Mouse (Mus musculus): ENCODE results near the gene Camta1. TPM values are rescaled to one million over a fixed set of nuclear protein-coding genes. Genes with fewer than 3 reads are reported as not detected.

The Camta1 gene
- polyA plus RNA-seq, 1 experiment from 2014 or later, result 137 TPM

DNA sequence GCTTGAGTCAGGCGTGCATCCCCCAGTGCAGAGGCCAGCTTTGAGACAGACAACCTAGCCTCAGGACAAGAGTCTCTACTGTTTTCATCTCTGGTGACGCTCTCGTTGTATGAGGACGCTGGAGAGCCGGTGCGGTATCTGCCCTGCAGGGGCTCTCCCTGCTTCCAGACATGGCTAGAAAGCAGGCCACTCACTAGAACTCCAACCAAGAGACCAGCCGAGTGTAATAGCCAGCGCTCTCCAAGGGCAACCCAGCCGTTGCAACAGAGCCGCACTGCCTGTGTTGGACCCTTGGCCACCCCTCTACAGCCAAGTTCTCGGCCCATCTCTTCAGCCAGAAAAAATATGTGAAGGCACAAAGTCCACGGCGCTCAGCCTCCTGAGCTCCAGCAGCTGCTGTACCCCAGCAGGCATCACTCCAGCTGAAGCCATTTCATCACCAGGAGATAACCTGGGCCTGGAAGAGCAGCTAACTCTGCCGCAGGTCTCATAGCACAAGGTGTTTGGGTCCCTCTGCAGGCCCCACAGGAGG, 443.3 kb downstream of the Camta1 start:
- Histone ChIP-seq H3K9me3 (replicated peaks; ENCODE audit: control insufficient read depth, low read length) (no peaks in the 10 kb centered on the region), H3K9ac (ENCODE audit: low read depth, low read length) (no peak overlapping the region), H3K27ac (ENCODE audit: low read depth, low read length) (no peak overlapping the region), H3K36me3 (ENCODE audit: control insufficient read depth, insufficient read depth, low read length) (no peaks in the 10 kb centered on the region), H3K4me3 (ENCODE audit: low read depth, low read length) (no peak overlapping the region), H3K4me1 (ENCODE audit: control insufficient read depth, insufficient read depth, low read length) (no peaks in the 10 kb centered on the region; the same call in 1 of the 2 replicates), H3K27me3 (ENCODE audit: control insufficient read depth, insufficient read depth, low read length) (peaks cover 10% of the 10 kb centered on the region; the same call in 1 of the 2 replicates), H3K4me2 (no peak overlapping the region)
- 67% methylated on average over 14 of the region's 14 CpGs for WGBS (ENCODE audit: insufficient replicate concordance)
- no peak for ATAC-seq (replicated peaks; ENCODE audit: insufficient number of reproducible peaks, low FRiP score, low TSS enrichment)

DNA sequence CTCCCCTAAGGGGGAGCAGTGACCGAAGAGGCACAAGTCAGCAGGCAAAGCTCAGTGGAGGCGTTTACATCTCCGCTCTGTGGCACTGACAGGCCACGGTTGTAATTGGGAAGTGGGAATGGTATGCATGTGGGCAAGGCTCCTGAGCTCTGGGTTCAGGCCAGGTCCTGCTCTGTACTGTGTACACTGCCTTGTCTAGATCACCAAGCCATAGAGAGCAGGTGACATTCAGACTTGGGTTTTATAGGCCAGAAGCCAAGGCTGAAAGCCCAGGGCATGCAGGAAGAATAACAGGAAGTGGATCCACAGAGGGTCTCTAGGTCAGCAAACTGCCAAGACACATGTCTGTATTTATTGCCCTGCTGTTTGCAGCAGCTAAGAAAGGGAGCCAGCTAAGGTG, 445.9 kb downstream of the Camta1 start:
- 83% methylated on average over 4 of the region's 4 CpGs for WGBS (ENCODE audit: insufficient replicate concordance)
- Histone ChIP-seq H3K36me3 (ENCODE audit: control insufficient read depth, insufficient read depth, low read length) (no peaks in the 10 kb centered on the region), H3K4me1 (ENCODE audit: control insufficient read depth, insufficient read depth, low read length) (peaks cover 9% of the 10 kb centered on the region; the same call in 1 of the 2 replicates), H3K9ac (ENCODE audit: low read depth, low read length) (no peak overlapping the region), H3K9me3 (replicated peaks; ENCODE audit: control insufficient read depth, low read length) (no peaks in the 10 kb centered on the region), H3K27me3 (ENCODE audit: control insufficient read depth, insufficient read depth, low read length) (peaks cover 10% of the 10 kb centered on the region; the same call in 1 of the 2 replicates), H3K4me3 (ENCODE audit: low read depth, low read length) (no peak overlapping the region), H3K4me2 (no peak overlapping the region), H3K27ac (ENCODE audit: low read depth, low read length) (no peak overlapping the region)
- ATAC-seq (replicated peaks; ENCODE audit: insufficient number of reproducible peaks, low FRiP score, low TSS enrichment), result no peak

DNA sequence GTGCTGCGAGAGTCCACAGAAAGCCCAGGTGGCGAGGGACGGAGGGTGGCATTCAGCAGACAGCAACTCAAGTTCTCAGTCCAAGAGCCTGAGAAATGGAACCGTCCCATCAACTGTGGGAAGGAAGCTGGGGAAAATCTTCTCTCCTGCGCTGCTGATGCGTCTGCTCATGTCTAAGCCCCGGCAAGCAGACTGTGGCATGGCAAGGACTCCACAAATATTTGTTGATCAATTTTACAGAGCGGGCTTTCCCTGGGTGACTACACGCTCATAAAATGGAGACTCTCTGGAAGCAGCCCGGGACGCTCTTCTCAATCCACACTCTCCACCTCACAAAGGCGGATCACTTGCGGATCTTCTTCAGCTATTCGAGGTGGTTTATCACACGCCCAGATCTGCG, 446.3 kb downstream of the Camta1 start:
- Histone ChIP-seq H3K9ac (ENCODE audit: low read depth, low read length) (no peak overlapping the region), H3K4me3 (ENCODE audit: low read depth, low read length) (no peak overlapping the region), H3K36me3 (ENCODE audit: control insufficient read depth, insufficient read depth, low read length) (no peaks in the 10 kb centered on the region), H3K27ac (ENCODE audit: low read depth, low read length) (no peak overlapping the region), H3K4me1 (ENCODE audit: control insufficient read depth, insufficient read depth, low read length) (0 out of 2 replicates have a peak, but pooled peaks cover 9% of the 10 kb centered on the region), H3K27me3 (ENCODE audit: control insufficient read depth, insufficient read depth, low read length) (peaks cover 10% of the 10 kb centered on the region; the same call in 1 of the 2 replicates), H3K9me3 (replicated peaks; ENCODE audit: control insufficient read depth, low read length) (no peaks in the 10 kb centered on the region), H3K4me2 (no peak overlapping the region)
- ATAC-seq (replicated peaks; ENCODE audit: insufficient number of reproducible peaks, low FRiP score, low TSS enrichment), result no peak
- WGBS (ENCODE audit: insufficient replicate concordance), result 83% methylated on average over 16 of the region's 16 CpGs

DNA sequence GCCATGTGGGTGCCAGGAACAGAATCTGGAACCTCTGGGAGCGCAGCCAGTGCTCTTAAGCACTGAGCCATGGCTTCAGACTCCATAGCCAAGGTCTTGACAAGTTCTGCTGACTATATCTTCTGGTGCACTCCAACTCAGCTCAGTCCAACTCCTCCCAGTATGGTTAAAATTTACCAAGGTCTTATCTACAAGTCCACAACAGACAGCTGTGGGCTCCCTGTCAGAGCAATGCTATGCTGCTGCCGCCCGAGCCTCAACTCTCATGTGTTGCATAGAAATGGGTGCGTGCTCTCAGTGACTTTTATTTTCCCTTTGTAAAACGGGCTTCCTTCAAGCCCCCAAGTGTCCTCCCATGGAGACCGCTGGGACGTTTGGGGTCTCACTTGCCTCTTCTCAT, 446.7 kb downstream of the Camta1 start:
- Histone ChIP-seq H3K9me3 (replicated peaks; ENCODE audit: control insufficient read depth, low read length) (no peaks in the 10 kb centered on the region), H3K4me3 (ENCODE audit: low read depth, low read length) (no peak overlapping the region), H3K9ac (ENCODE audit: low read depth, low read length) (no peak overlapping the region), H3K4me1 (ENCODE audit: control insufficient read depth, insufficient read depth, low read length) (0 out of 2 replicates have a peak, but pooled peaks cover 9% of the 10 kb centered on the region), H3K27me3 (ENCODE audit: control insufficient read depth, insufficient read depth, low read length) (peaks cover 10% of the 10 kb centered on the region; the same call in 1 of the 2 replicates), H3K36me3 (ENCODE audit: control insufficient read depth, insufficient read depth, low read length) (no peaks in the 10 kb centered on the region), H3K4me2 (no peak overlapping the region), H3K27ac (ENCODE audit: low read depth, low read length) (no peak overlapping the region)
- WGBS (ENCODE audit: insufficient replicate concordance), result 79% methylated on average over 7 of the region's 7 CpGs
- ATAC-seq (replicated peaks; ENCODE audit: insufficient number of reproducible peaks, low FRiP score, low TSS enrichment), result no peak

DNA sequence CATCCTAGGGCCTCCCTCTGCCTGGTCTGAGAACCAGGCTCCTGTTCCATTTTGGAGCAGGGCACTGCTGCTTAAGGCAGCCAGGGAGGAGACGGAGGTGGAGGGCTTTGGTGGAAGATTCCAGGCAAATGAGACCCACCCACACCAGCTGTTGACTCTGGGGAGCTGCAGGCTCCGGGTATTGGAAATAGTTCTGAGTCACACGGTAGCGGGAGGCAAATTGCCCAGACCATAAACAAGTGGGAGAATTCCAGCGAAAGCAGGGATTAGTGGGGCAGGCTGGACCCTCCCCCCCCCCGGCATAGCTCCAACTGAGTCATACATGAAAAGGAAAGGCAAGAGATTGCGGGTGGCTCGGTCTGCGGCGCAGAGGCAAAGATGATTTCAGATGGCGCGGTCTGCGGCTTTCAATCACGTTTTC, 450.0 kb downstream of the Camta1 start:
- 32% methylated on average over 14 of the region's 14 CpGs for WGBS (ENCODE audit: insufficient replicate concordance)
- Histone ChIP-seq H3K9me3 (replicated peaks; ENCODE audit: control insufficient read depth, low read length) (no peaks in the 10 kb centered on the region), H3K36me3 (ENCODE audit: control insufficient read depth, insufficient read depth, low read length) (no peaks in the 10 kb centered on the region), H3K9ac (ENCODE audit: low read depth, low read length) (no peak overlapping the region), H3K4me3 (ENCODE audit: low read depth, low read length) (no peak overlapping the region), H3K4me1 (ENCODE audit: control insufficient read depth, insufficient read depth, low read length) (0 out of 2 replicates have a peak, but pooled peaks cover 9% of the 10 kb centered on the region), H3K27ac (ENCODE audit: low read depth, low read length) (no peak overlapping the region), H3K27me3 (ENCODE audit: control insufficient read depth, insufficient read depth, low read length) (0 out of 2 replicates have a peak, but pooled peaks cover 2% of the 10 kb centered on the region), H3K4me2 (peak overlapping the region; percentile 24; the same call in 1 of the 2 replicates)
- ATAC-seq (replicated peaks; ENCODE audit: insufficient number of reproducible peaks, low FRiP score, low TSS enrichment), result no peak

DNA sequence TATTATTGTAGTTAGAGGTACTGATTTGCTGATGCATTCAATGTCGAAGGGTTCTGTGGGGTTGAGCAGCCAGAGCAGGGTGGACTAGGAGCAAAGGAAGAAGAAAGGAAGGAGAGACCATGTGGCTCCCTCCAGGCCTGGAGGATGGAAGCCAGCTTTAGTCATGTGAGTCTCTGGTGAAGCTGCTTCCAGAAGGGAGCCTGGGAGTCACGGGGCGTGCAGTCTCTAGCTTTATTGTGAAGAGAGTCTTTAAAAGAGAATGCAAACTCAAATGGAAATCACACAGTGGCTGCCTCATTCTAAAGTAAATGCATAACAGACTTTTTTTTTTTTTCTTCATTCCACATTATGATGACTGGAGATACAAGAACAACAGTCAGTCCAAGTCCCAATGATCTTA, 450.7 kb downstream of the Camta1 start:
- Histone ChIP-seq H3K4me2 (no peak overlapping the region), H3K27me3 (ENCODE audit: control insufficient read depth, insufficient read depth, low read length) (0 out of 2 replicates have a peak, but pooled peaks cover 2% of the 10 kb centered on the region), H3K4me3 (ENCODE audit: low read depth, low read length) (no peak overlapping the region), H3K36me3 (ENCODE audit: control insufficient read depth, insufficient read depth, low read length) (no peaks in the 10 kb centered on the region), H3K9me3 (replicated peaks; ENCODE audit: control insufficient read depth, low read length) (no peaks in the 10 kb centered on the region), H3K4me1 (ENCODE audit: control insufficient read depth, insufficient read depth, low read length) (0 out of 2 replicates have a peak, but pooled peaks cover 9% of the 10 kb centered on the region), H3K27ac (ENCODE audit: low read depth, low read length) (no peak overlapping the region), H3K9ac (ENCODE audit: low read depth, low read length) (no peak overlapping the region)
- 64% methylated on average over 3 of the region's 3 CpGs for WGBS (ENCODE audit: insufficient replicate concordance)
- no peak for ATAC-seq (replicated peaks; ENCODE audit: insufficient number of reproducible peaks, low FRiP score, low TSS enrichment)

DNA sequence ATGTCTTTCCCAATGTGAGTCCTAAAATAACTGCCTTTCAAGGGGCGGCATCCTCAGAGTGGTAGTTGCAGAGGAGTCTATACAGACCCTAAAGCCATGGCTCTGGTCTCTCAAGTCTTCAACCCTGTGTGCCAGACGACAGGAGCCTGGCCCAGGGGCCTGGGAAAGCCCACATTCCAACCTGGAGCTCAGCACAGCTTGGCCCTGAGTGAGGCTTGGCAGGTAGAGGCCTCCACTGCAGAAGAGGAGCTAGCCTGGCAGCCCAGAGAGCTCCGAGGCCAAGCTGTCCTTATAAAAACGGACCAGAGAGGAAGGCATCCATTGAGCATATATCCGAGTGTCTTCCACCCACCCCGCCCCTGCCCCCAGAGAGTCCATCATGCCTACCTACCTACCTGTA, 452.4 kb downstream of the Camta1 start:
- ATAC-seq (replicated peaks; ENCODE audit: insufficient number of reproducible peaks, low FRiP score, low TSS enrichment), result no peak
- H3K4me2 ChIP-seq, result no peak overlapping the region
- WGBS (ENCODE audit: insufficient replicate concordance), result 66% methylated on average over 6 of the region's 6 CpGs
- no peak overlapping the region for H3K27ac ChIP-seq (ENCODE audit: low read depth, low read length)
- H3K9me3 ChIP-seq (replicated peaks; ENCODE audit: control insufficient read depth, low read length), result no peaks in the 10 kb centered on the region
- H3K4me3 ChIP-seq (ENCODE audit: low read depth, low read length), result no peak overlapping the region
- H3K9ac ChIP-seq (ENCODE audit: low read depth, low read length), result no peak overlapping the region
- H3K4me1 ChIP-seq (ENCODE audit: control insufficient read depth, insufficient read depth, low read length), result peaks cover 12% of the 10 kb centered on the region; the same call in 1 of the 2 replicates
- no peaks in the 10 kb centered on the region for H3K27me3 ChIP-seq (ENCODE audit: control insufficient read depth, insufficient read depth, low read length)
- no peaks in the 10 kb centered on the region for H3K36me3 ChIP-seq (ENCODE audit: control insufficient read depth, insufficient read depth, low read length)

DNA sequence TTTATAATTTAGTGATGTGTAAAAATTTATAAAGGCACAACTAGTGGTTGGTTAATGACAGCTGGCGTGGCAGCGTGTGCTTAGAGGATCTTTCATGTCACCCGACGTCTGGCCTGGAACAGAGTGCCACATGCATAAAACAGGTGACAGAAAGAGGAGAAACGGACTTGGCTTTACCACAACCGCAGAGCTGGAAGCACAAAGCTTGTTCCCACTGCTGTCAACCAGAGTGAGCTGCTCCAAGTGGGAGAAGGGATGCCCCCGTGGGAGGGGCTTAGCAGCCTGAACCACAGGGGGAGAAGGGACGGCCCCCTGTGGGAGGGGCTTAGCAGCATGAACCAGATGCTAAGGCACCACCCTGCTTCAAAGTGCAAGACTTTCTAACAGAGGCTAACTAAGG, 452.9 kb downstream of the Camta1 start:
- Histone ChIP-seq H3K4me2 (no peak overlapping the region), H3K4me1 (ENCODE audit: control insufficient read depth, insufficient read depth, low read length) (peaks cover 12% of the 10 kb centered on the region; the same call in 1 of the 2 replicates), H3K27me3 (ENCODE audit: control insufficient read depth, insufficient read depth, low read length) (no peaks in the 10 kb centered on the region), H3K36me3 (ENCODE audit: control insufficient read depth, insufficient read depth, low read length) (no peaks in the 10 kb centered on the region), H3K9me3 (replicated peaks; ENCODE audit: control insufficient read depth, low read length) (no peaks in the 10 kb centered on the region), H3K9ac (ENCODE audit: low read depth, low read length) (no peak overlapping the region), H3K27ac (ENCODE audit: low read depth, low read length) (no peak overlapping the region), H3K4me3 (ENCODE audit: low read depth, low read length) (no peak overlapping the region)
- ATAC-seq (replicated peaks; ENCODE audit: insufficient number of reproducible peaks, low FRiP score, low TSS enrichment), result no peak
- 46% methylated on average over 8 of the region's 8 CpGs for WGBS (ENCODE audit: insufficient replicate concordance)

DNA sequence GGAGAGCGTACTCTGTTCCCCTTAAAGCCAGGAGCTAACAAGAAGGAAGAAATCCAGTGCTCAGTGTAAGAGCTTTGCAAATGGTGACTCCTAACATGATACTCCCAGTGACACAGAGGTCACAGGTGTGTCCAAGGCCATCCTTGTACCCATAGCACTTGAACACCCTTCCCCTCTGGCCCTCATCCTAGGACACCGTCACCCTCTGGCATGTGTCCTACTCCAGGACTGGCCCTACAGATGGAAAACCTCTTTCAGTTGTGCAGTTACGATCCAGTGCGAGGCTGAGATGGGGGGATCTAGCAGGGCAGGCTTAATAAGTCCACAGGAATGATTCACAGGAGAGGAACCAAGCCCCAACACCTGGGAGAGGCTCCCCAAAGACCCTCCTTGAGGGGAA, 453.4 kb downstream of the Camta1 start:
- 78% methylated on average over 4 of the region's 4 CpGs for WGBS (ENCODE audit: insufficient replicate concordance)
- Histone ChIP-seq H3K27ac (ENCODE audit: low read depth, low read length) (no peak overlapping the region), H3K9me3 (replicated peaks; ENCODE audit: control insufficient read depth, low read length) (no peaks in the 10 kb centered on the region), H3K36me3 (ENCODE audit: control insufficient read depth, insufficient read depth, low read length) (no peaks in the 10 kb centered on the region), H3K4me1 (ENCODE audit: control insufficient read depth, insufficient read depth, low read length) (peaks cover 12% of the 10 kb centered on the region; the same call in 1 of the 2 replicates), H3K4me3 (ENCODE audit: low read depth, low read length) (no peak overlapping the region), H3K9ac (ENCODE audit: low read depth, low read length) (no peak overlapping the region), H3K4me2 (no peak overlapping the region), H3K27me3 (ENCODE audit: control insufficient read depth, insufficient read depth, low read length) (no peaks in the 10 kb centered on the region)
- no peak for ATAC-seq (replicated peaks; ENCODE audit: insufficient number of reproducible peaks, low FRiP score, low TSS enrichment)
